Mouse (Mus musculus) lung, embryonic 14.5 days (tissue): ENCODE results near the gene Fndc3b. TPM values are rescaled to one million over a fixed set of nuclear protein-coding genes. Genes with fewer than 3 reads are reported as not detected.

ENCODE experiments used
- ATAC-seq: fragments of 200-750 bp; cut with Nextera tagmentation; 2 replicates; pipeline ENCODE4 v1.8.0; 2017; ENCODE audit warnings: mild to moderate bottlenecking, moderate TSS enrichment, moderate library complexity; ENCODE audit not compliant: insufficient read depth
- DNase-seq: peaks from one replicate; pipeline ENCODE4 v3.0.0-alpha.2; 2015
- H3K27ac ChIP-seq: fragments of 300-500 bp; sonication (generic); 2 replicates; pipeline ENCODE4 v1.5.1; 2014; ENCODE audit warnings: low read depth, mild to moderate bottlenecking, moderate library complexity
- H3K27me3 ChIP-seq: fragments of 300-500 bp; sonication (generic); 2 replicates; pipeline ENCODE4 v1.6.1; 2014; ENCODE audit warnings: low read length, control low read depth; ENCODE audit not compliant: insufficient read depth
- H3K36me3 ChIP-seq: fragments of 300-500 bp; sonication (generic); 2 replicates; pipeline ENCODE4 v1.6.1; 2014; ENCODE audit warnings: control low read depth; ENCODE audit not compliant: insufficient read depth
- H3K4me1 ChIP-seq: fragments of 300-500 bp; sonication (generic); 2 replicates; pipeline ENCODE4 v1.6.1; 2014; ENCODE audit warnings: antibody characterized with exemption, control low read depth; ENCODE audit not compliant: insufficient read depth
- H3K4me2 ChIP-seq: fragments of 300-500 bp; sonication (generic); 2 replicates; pipeline ENCODE4 v1.6.1; 2014; ENCODE audit warnings: mild to moderate bottlenecking
- H3K4me3 ChIP-seq: fragments of 300-500 bp; sonication (generic); 2 replicates; pipeline ENCODE4 v1.5.1; 2014; ENCODE audit warnings: low read depth, low read length
- H3K9ac ChIP-seq: fragments of 300-500 bp; sonication (generic); 2 replicates; pipeline ENCODE4 v1.6.1; 2014
- H3K9me3 ChIP-seq: fragments of 300-500 bp; sonication (generic); 2 replicates; pipeline ENCODE4 v1.6.1; 2016; ENCODE audit warnings: low read depth, low read length, control low read depth
- CTCF ChIP-seq: IDR thresholded peaks from 2 replicates; pipeline ENCODE4 v1.5.1; 2016; ENCODE audit warnings: antibody characterized with exemption, low read depth
- WGBS: fragments of 180-500 bp; shearing (Covaris S2); extraction: QIAGEN DNeasy Blood & Tissue Kit; methylation state at CpG from one replicate; pipeline ENCODE4 v1.1.7; 2014; 5-methylcytosine and 5-hydroxymethylcytosine counted together
- polyA plus RNA-seq: library from polyadenylated mRNA; unstranded; fragments of >200 nt; fragmentation: Nextera tagmentation; extraction: Ambion mirVana; gene quantifications from 2 replicates; pipeline ENCODE4 v1.2.1, GENCODE M21; 2014

The Fndc3b gene
- polyA plus RNA-seq, 1 experiment from 2014 or later: 37.1 TPM

GRCm38 (mm10) chr3:27613828-27614227 lies 97.3 kb downstream of the Fndc3b start:
- ATAC-seq (no peak), DNase-seq (no peak)
- H3K9me3 ChIP-seq: no peaks in the 10 kb centered on the region
- H3K9ac ChIP-seq: no peak overlapping the region
- H3K4me2 ChIP-seq: no peak overlapping the region
- H3K4me3 ChIP-seq: no peak overlapping the region
- H3K4me1 ChIP-seq: peaks cover 31% of the 10 kb centered on the region
- no peak overlapping the region for H3K27ac ChIP-seq
- 87% methylated on average over 11 of the region's 11 CpGs for WGBS
- no peaks in the 10 kb centered on the region for H3K27me3 ChIP-seq
- TF ChIP-seq CTCF: no peak
- H3K36me3 ChIP-seq: peaks cover 12% of the 10 kb centered on the region

GRCm38 (mm10) chr3:27613011-27613410 lies 98.1 kb downstream of the Fndc3b start:
- H3K36me3 ChIP-seq: peaks cover 12% of the 10 kb centered on the region
- no peak overlapping the region for H3K27ac ChIP-seq
- no peak overlapping the region for H3K4me3 ChIP-seq
- no peak for TF ChIP-seq CTCF
- H3K9ac ChIP-seq: no peak overlapping the region
- ATAC-seq: no peak
- no peak overlapping the region for H3K4me2 ChIP-seq
- H3K9me3 ChIP-seq: no peaks in the 10 kb centered on the region
- no peak for DNase-seq
- peaks cover 34% of the 10 kb centered on the region for H3K4me1 ChIP-seq
- no peaks in the 10 kb centered on the region for H3K27me3 ChIP-seq
- 63% methylated on average over 4 of the region's 4 CpGs for WGBS

- H3K27me3 ChIP-seq: no peaks in the 10 kb centered on the region
- no peak overlapping the region for H3K4me3 ChIP-seq
- H3K9ac ChIP-seq: no peak overlapping the region
- H3K36me3 ChIP-seq: peaks cover 12% of the 10 kb centered on the region
- peaks cover 34% of the 10 kb centered on the region for H3K4me1 ChIP-seq
- H3K4me2 ChIP-seq: no peak overlapping the region
- DNase-seq (no peak), ATAC-seq (no peak)
- no peaks in the 10 kb centered on the region for H3K9me3 ChIP-seq
- no peak overlapping the region for H3K27ac ChIP-seq
- TF ChIP-seq CTCF: no peak
- WGBS: 78% methylated on average over 5 of the region's 5 CpGs
Measured at GRCm38 (mm10) chr3:27611986-27612385, 99.1 kb downstream of the Fndc3b start.

- no peak for TF ChIP-seq CTCF
- Histone ChIP-seq H3K9me3 (no peaks in the 10 kb centered on the region), H3K4me3 (no peak overlapping the region), H3K9ac (no peak overlapping the region), H3K36me3 (peaks cover 12% of the 10 kb centered on the region), H3K4me1 (peaks cover 21% of the 10 kb centered on the region), H3K27ac (peak overlapping the region; percentile 30; the same call in 1 of the 2 replicates), H3K4me2 (no peak overlapping the region), H3K27me3 (no peaks in the 10 kb centered on the region)
- no peak for DNase-seq
- 80% methylated on average over 4 of the region's 4 CpGs for WGBS
- no peak for ATAC-seq
Measured at GRCm38 (mm10) chr3:27610547-27610946, 100.6 kb downstream of the Fndc3b start.

- peaks cover 22% of the 10 kb centered on the region for H3K4me1 ChIP-seq
- no peak overlapping the region for H3K9ac ChIP-seq
- ATAC-seq: no peak
- no peak overlapping the region for H3K4me2 ChIP-seq
- H3K27me3 ChIP-seq: no peaks in the 10 kb centered on the region
- WGBS: 73% methylated on average over 1 of the region's 1 CpGs
- peak overlapping the region; percentile 12; the same call in 1 of the 2 replicates for H3K27ac ChIP-seq
- peaks cover 12% of the 10 kb centered on the region for H3K36me3 ChIP-seq
- H3K9me3 ChIP-seq: no peaks in the 10 kb centered on the region
- TF ChIP-seq CTCF: no peak
- no peak overlapping the region for H3K4me3 ChIP-seq
- DNase-seq: no peak
Measured at GRCm38 (mm10) chr3:27610089-27610488, 101.0 kb downstream of the Fndc3b start.

- ATAC-seq (peak; percentile 19; the same call in 1 of the 2 replicates), DNase-seq (no peak)
- Histone ChIP-seq H3K27ac (peak overlapping the region; percentile 75), H3K9ac (no peak overlapping the region; the same call in 1 of the 2 replicates), H3K9me3 (no peaks in the 10 kb centered on the region), H3K4me3 (no peak overlapping the region), H3K27me3 (no peaks in the 10 kb centered on the region), H3K4me1 (peaks cover 29% of the 10 kb centered on the region), H3K36me3 (peaks cover 1% of the 10 kb centered on the region), H3K4me2 (0 out of 2 replicates have a peak overlapping the region, but pooled peaks have one; percentile 4)
- WGBS: 18% methylated on average over 7 of the region's 7 CpGs
- TF ChIP-seq CTCF: no peak
Measured at GRCm38 (mm10) chr3:27607796-27608151, 103.3 kb downstream of the Fndc3b start.

- WGBS: 27% methylated on average over 9 of the region's 9 CpGs
- peaks cover 27% of the 10 kb centered on the region for H3K4me1 ChIP-seq
- 0 out of 2 replicates have a peak overlapping the region, but pooled peaks have one; percentile 4 for H3K4me2 ChIP-seq
- no peak for TF ChIP-seq CTCF
- H3K9ac ChIP-seq: no peak overlapping the region
- no peak overlapping the region for H3K4me3 ChIP-seq
- H3K9me3 ChIP-seq: no peaks in the 10 kb centered on the region
- H3K27ac ChIP-seq: peak overlapping the region; percentile 75
- no peaks in the 10 kb centered on the region for H3K27me3 ChIP-seq
- ATAC-seq (peak; percentile 94), DNase-seq (peak; percentile 74)
- no peaks in the 10 kb centered on the region for H3K36me3 ChIP-seq
Measured at GRCm38 (mm10) chr3:27607081-27607795, 103.9 kb downstream of the Fndc3b start.
